Mouse (Mus musculus): ENCODE data around the gene Gm28729. TPM values are rescaled to one million over a fixed set of nuclear protein-coding genes. Genes with fewer than 3 reads are reported as not detected.
"Not testable (repeated sequence)": the region's sequence is repeated elsewhere in the genome, so short reads cannot be mapped to it uniquely, and the experiment has no call there.

The Gm28729 gene
- total RNA-seq (2021): under 1 TPM; 0.18 to 0.27 TPM

- no peak for DNase-seq (ENCODE audit: low spot score in 2 of 2)
- intact Hi-C loops (cut with DNase I): no loop called here
Observed at GRCm38 (mm10) chr9:96524972-96525506, at the start of gene Gm28729. Gm28729 (minus strand) TSS chr9:96525264.

GRCm38 (mm10) chr9:96573252-96573651, 48.2 kb upstream of the Gm28729 start:
- DNase-seq (ENCODE audit: low spot score in 2 of 2): no peak
- intact Hi-C loops (cut with DNase I): loop anchor here (1.0 to 2.0 kb wide), 3 partner anchors 95 to 246 kb away; no protein-coding TSS in a partner anchor

GRCm38 (mm10) chr9:96572754-96573153, 47.7 kb upstream of the Gm28729 start:
- no peak for DNase-seq (ENCODE audit: low spot score in 2 of 2)
- intact Hi-C loops (cut with DNase I): loop anchor here (1.0 to 2.0 kb wide), 3 partner anchors 96 to 246 kb away; no protein-coding TSS in a partner anchor

- intact Hi-C loops (cut with DNase I): no loop called here
- no peak for DNase-seq (ENCODE audit: low spot score in 2 of 2)
Observed at GRCm38 (mm10) chr9:96566470-96566996, 41.5 kb upstream of the Gm28729 start.

GRCm38 (mm10) chr9:96563501-96563900, 38.4 kb upstream of the Gm28729 start:
- intact Hi-C loops (cut with DNase I): no loop called here
- no peak for DNase-seq (ENCODE audit: low spot score in 2 of 2)

- DNase-seq (ENCODE audit: low spot score in 2 of 2): no peak
- intact Hi-C loops (cut with DNase I): no loop called here
Observed at GRCm38 (mm10) chr9:96559148-96559547, 34.1 kb upstream of the Gm28729 start.

- no peak for DNase-seq (ENCODE audit: low spot score in 2 of 2)
- intact Hi-C loops (cut with DNase I): no loop called here
Observed at GRCm38 (mm10) chr9:96558594-96558993, 33.5 kb upstream of the Gm28729 start.

- DNase-seq (ENCODE audit: low spot score in 2 of 2): peak in 1 of 2 experiments; percentile 35
- intact Hi-C loops (cut with DNase I): no loop called here
Observed at GRCm38 (mm10) chr9:96554095-96554494, 29.0 kb upstream of the Gm28729 start.

GRCm38 (mm10) chr9:96545410-96545809, 20.3 kb upstream of the Gm28729 start:
- intact Hi-C loops (cut with DNase I): no loop called here
- DNase-seq (ENCODE audit: low spot score in 2 of 2): peak in 1 of 2 experiments; percentile 58

GRCm38 (mm10) chr9:96543643-96544640, 18.9 kb upstream of the Gm28729 start:
- DNase-seq (ENCODE audit: low spot score in 2 of 2): peak in 1 of 2 experiments; percentile 52
- intact Hi-C loops (cut with DNase I): no loop called here

- DNase-seq (ENCODE audit: low spot score in 2 of 2): no peak
- intact Hi-C loops (cut with DNase I): no loop called here
Observed at GRCm38 (mm10) chr9:96538916-96539315, 13.9 kb upstream of the Gm28729 start.

GRCm38 (mm10) chr9:96537615-96537919, 12.5 kb upstream of the Gm28729 start:
- intact Hi-C loops (cut with DNase I): no loop called here
- no peak for DNase-seq (ENCODE audit: low spot score in 2 of 2)

- peak; percentile 33 to 48 for DNase-seq (ENCODE audit: low spot score in 2 of 2)
- intact Hi-C loops (cut with DNase I): no loop called here
Observed at GRCm38 (mm10) chr9:96536895-96537614, 12.0 kb upstream of the Gm28729 start.

GRCm38 (mm10) chr9:96536093-96536492, 11.0 kb upstream of the Gm28729 start:
- DNase-seq (ENCODE audit: low spot score in 2 of 2); intact Hi-C loops (cut with DNase I): not testable (repeated sequence)

GRCm38 (mm10) chr9:96535431-96535830, 10.4 kb upstream of the Gm28729 start:
- intact Hi-C loops (cut with DNase I): no loop called here
- DNase-seq (ENCODE audit: low spot score in 2 of 2): no peak

GRCm38 (mm10) chr9:96534256-96534655, 9.2 kb upstream of the Gm28729 start:
- no peak for DNase-seq (ENCODE audit: low spot score in 2 of 2)
- intact Hi-C loops (cut with DNase I): loop anchor here (5.0 kb wide), 1 partner anchor 172 kb away; the partner anchor contains the start of gene Atp1b3

- DNase-seq (ENCODE audit: low spot score in 2 of 2): no peak
- intact Hi-C loops (cut with DNase I): loop anchor here (5.0 kb wide), 1 partner anchor 171 kb away; the partner anchor contains the start of gene Atp1b3
Observed at GRCm38 (mm10) chr9:96533476-96533875, 8.4 kb upstream of the Gm28729 start.

GRCm38 (mm10) chr9:96532531-96532930, 7.5 kb upstream of the Gm28729 start:
- intact Hi-C loops (cut with DNase I): loop anchor here (5.0 kb wide), 1 partner anchor 170 kb away; the partner anchor contains the start of gene Atp1b3
- no peak for DNase-seq (ENCODE audit: low spot score in 2 of 2)

- intact Hi-C loops (cut with DNase I): loop anchor here (5.0 kb wide), 1 partner anchor 168 kb away; the partner anchor contains the start of gene Atp1b3
- DNase-seq (ENCODE audit: low spot score in 2 of 2): peak in 1 of 2 experiments; percentile 14
Observed at GRCm38 (mm10) chr9:96530674-96531081, 5.6 kb upstream of the Gm28729 start.

Data from left cerebral cortex, postnatal 25 days (tissue).